Mouse (Mus musculus): ENCODE results near the gene Susd1. TPM values are rescaled to one million over a fixed set of nuclear protein-coding genes. Genes with fewer than 3 reads are reported as not detected.
"Not testable (repeated sequence)": the region's sequence is repeated elsewhere in the genome, so short reads cannot be mapped to it uniquely, and the experiment has no call there.

The Susd1 gene
- total RNA-seq, 4 experiments from 2014 or later: 0.13 to 0.40 TPM; not detected in 2

DNA sequence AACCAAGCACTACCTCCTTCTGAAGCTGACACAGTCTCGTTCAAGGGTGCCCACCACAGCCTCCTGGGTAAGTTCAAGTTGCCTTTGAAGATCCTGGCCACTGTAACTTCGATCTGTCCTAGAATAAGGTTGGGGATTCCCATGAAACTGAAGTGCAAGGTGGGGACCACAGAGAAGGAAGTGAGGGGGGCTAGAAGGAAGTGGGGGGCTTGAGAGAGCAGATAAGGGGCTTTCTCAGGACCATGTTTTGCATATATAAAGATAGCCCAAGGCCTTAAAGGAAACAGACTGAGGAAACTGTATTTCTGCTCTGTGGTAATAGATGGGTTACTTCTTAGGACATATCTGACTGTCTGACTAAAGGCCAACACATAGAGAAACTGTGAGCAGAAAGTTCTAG lies 151.3 kb downstream of the Susd1 start:
- DNase-seq (ENCODE audit: low spot score in 2 of 2): no peak

DNA sequence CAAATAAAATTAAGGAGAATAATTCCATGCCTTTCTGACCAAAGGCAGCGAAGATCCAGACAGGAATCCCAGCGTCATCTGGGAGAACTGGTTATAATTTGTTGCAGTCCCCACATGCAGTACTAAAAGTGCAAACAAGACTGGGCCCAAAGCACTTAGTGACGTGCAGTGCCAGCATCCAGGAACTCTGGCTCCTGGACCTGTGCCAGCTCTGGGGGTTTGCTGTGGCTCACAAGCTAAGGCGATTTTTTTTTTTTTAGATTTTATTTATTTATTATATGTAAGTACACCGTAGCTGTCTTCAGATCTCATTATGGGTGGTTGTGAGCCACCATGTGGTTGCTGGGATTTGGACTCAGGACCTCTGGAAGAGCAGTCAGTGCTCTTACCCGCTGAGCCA lies 152.1 kb downstream of the Susd1 start:
- not testable (repeated sequence) for DNase-seq (ENCODE audit: low spot score in 2 of 2)

DNA sequence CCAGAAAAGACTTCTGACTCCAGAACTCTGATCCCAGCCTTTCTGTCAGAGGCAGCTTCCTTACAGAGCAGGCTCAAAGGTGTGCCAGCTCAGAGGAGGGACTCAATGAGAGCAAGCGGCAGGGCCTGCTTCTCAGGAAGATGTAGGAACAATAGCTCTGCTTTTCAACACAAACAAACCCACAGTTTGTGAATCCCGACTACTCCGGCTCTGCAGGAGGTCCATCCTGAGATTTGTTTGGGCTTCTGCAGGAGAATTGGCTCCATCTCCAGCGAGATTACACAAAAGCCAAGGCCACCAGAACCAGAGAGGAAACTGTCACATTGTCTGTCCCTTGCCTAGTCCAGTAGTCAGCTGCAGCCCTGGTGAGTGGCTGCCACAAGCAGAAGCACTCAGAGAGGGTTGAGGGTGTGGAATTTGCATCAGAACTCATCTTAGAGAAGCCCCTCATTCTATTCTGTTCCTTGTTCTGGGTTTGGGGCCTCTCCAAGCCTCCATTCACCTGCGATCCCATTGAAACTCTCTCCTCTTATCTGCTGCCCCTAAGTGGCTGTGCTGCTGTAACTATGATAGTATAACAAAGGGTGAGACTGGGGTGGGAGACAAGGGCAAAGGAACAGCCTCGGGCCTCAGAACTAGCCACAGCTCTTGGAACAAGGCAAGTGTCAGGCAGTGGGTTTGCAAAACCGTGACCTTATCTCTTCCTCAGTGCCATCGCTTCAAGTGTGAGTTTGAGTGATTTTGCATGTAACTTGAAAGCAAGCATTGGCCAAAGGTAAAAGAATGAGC lies 155.5 kb downstream of the Susd1 start:
- DNase-seq (ENCODE audit: low spot score in 2 of 2): no peak

DNA sequence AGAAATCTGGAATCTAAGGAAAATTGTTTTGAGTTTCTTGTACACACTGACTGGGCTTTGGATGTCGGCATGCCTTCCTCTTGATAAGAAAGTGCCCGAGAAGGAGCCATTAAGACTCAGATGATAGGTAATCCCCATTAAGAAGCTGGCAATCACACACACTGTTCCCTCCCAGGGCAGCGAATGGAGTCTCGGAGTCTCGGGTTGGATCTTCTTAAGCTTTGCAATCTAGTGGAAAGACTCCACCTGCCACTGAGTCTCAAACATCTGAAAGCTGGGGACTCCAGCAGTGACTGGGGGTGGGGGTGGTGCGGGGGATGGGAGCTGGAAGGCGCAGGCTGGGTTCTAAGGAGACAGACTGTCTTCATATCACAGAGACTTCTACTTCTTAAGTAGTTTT lies 156.3 kb downstream of the Susd1 start:
- DNase-seq (ENCODE audit: low spot score in 2 of 2): no peak

DNA sequence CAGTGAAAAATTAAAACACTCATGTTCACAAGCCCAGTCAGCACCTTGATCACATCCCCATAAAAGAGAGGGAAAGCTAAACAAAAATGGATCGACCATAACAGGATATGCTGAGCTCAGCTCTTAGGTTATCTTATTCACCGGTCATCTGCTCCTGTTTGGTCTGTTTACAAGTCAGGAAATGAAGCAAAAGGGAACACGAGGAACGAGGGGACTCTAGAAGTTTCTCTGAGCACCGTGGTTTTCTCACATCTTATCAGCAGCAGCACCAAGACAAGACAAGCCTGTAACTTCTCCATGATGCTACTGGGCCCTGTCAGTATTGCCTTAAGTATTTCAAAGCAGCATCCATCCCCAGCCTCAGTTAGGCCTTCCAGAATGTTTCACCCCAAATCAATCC lies 157.6 kb downstream of the Susd1 start:
- DNase-seq (ENCODE audit: low spot score in 2 of 2): no peak

DNA sequence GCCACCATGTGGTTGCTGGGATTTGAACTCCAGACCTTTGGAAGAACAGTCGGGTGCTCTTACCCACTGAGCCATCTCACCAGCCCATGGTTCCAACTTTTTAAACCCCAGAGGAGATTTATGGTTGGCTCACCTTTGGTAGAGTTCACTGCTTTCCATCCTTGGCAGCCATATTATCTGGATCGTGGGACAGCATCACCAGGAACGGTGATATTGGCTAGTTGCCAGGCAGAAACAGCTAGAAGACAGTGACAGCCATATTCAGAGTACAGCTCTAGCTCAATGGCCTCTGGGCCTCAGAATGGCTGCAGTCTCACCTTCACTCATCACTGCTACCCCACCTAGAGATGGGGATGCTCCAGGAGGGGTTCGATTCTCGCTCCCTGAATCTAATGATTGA lies 159.3 kb downstream of the Susd1 start:
- DNase-seq (ENCODE audit: low spot score in 2 of 2): no peak

DNA sequence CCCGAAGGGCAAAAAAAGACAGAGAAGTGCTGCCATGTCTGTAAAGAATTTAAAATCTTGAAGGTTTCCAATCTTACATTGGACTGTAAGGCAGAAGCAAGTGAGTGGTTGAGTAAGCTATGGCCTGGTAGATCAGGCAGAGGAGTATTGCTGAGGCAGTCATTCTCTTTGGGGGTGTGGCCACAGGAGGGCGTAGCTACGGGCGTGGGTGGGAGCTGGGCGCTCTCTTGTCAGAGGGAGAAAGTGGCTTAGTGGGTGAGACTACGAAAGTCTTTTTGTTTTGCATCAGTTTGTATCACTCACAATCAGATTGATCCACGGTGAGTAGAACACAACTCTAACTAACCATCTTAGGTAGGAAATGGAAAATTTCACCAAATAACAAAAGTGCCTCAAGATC lies 160.0 kb downstream of the Susd1 start:
- DNase-seq (ENCODE audit: low spot score in 2 of 2): no peak

DNA sequence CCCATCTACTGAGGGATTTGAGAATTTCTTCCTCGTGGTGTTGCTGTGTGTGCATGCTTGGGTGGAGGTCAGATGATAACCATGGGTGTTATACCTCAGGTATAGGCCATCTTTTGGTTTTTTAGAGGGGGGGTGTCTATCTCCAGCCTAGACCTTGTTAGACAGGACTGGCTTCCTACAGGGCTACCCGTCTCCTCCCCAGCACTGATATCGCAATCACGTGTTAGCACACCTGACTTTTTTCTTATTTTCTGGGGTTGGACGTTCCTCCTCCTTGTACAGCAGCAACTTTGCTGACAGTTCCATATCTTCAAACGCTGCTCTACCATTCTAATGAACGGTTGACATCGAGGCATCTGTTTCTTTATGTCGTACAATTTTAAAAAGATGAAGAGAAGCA lies 160.5 kb downstream of the Susd1 start:
- no peak for DNase-seq (ENCODE audit: low spot score in 2 of 2)

DNA sequence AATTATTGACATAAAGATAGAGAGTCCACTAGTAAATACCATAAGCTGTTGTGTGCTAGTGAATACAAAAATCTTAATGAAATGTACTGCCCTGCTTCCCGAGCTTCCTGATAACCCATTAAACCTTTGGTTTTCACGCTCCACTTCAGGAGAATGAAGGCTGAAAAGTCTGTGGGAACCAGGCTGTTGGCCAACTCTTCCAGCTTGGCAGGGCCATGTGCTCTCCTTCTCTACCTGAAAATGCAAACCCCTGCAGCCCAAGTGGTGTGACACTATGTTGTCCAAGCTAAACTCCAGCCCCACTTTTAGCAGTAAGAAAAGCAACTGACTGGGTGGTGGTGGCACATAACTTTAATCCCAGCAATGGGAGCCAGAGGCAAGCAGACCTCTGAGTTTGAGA lies 162.5 kb downstream of the Susd1 start:
- no peak for DNase-seq (ENCODE audit: low spot score in 2 of 2)

DNA sequence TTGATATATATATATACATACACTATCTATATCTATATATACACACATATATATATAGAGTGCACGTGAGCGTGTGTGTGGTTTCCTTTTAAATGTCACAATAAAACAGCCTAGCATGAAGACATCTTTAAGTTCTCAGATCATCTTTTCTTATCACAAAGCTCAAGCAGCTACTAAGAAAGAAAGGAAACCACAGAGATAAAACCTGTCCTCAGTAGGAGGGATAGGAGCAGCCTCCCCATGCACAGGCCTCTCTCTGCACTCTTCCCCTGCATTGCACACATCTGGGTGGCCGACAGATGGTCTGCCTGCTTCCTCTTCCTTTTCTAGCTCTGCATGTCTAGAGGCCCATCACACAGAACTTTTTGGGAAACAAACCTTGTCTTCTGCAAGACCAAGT lies 162.9 kb downstream of the Susd1 start:
- DNase-seq (ENCODE audit: low spot score in 2 of 2): no peak

DNA sequence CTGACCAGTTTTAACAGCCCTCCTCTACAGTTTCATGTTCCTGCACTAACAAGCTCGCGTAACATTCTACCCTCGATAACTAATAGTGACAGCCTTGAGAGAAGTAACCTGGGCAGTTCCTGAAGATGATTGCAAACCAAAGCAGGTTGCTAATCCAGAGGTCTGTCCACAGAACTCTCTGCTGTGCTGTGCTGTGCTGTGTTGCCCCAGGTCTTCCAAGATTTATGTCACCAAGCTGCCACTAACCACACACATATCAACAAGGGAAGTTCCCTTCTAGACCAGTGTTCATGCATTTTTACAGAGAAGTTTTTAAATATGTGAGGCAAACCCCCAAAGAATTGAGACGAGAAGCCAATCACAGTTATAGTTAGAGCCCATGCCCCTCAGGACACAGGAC lies 164.3 kb downstream of the Susd1 start:
- no peak for DNase-seq (ENCODE audit: low spot score in 2 of 2)

DNA sequence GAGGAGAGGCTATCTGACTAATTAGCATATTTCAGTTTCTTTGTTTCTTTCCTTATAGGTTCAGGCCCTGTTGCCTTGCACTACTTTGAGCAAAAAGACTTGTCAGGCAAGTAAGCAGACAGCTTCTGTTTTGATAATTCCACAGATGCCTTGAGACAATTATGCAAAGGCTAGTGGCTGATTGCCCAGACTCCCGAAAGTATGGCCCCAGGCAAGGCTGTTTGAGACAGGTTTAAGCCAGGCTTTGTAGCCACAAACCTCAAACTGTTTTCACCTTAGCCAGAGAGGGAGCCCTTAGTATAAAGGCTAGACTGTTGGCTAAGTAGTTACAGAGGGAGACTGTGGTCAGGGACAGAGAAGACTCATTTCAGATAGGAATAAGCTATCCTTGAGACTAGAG lies 165.1 kb downstream of the Susd1 start:
- DNase-seq (ENCODE audit: low spot score in 2 of 2): no peak

DNA sequence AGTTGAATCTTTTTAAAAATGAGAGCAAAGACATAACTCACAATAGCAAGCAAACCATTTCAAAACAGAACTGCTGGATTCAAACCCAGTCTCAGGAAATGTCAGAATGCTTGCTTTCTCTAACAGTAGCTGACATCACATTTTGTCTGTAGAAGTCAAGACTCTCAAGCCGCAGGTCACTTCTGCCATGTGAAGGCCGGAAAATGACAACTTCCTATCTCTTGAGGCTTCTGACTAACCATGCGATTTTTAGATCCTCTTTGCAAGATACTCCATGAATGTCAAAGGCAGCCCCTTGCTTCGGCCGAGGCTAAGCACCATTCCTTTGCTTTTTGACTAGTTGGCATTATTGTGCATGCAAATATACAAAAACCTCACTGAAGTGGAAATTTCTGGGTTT lies 172.8 kb downstream of the Susd1 start:
- DNase-seq (ENCODE audit: low spot score in 2 of 2): no peak

DNA sequence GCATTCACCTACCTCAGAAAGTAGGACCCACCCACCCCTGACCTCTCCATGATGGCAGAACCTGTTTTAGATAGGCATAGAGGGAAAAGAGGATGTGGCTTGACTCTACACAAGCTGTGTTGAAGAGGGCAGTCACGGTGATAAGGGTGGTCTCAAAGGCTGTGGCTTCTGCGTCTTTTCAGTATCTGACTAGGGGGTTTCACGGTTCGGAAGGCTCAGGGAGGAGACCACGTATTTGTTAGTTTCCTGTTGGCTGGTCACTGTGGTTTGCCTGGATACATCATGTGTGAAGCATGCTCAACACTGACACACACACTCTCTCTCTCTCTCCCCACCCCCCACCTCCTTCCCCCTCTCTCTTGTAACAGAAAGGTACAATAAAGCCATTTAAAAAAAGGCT lies 173.3 kb downstream of the Susd1 start:
- DNase-seq (ENCODE audit: low spot score in 2 of 2): no peak

Other genes starting within 250 kb of the Susd1 start
- 1 to 10 TPM; 4.6 to 5.9 (median 5.4) TPM for gene Ugcg, start 249.4 kb downstream of the Susd1 start, total RNA-seq (2022)
- gene Ptbp3, start 110.7 kb upstream of the Susd1 start, total RNA-seq (2022): 1 to 10 TPM; 4.6 to 8.7 (median 6.6) TPM
- gene Hsdl2, start 142.9 kb upstream of the Susd1 start, total RNA-seq (2022): 10 to 100 TPM; 46.2 to 62.6 (median 48.7) TPM
- 1 to 10 TPM; 4.6 to 8.9 (median 6.2) TPM for gene E130308A19Rik, start 187.6 kb upstream of the Susd1 start, total RNA-seq (2022)

Data from gastrocnemius, adult 8-10 months (tissue).